ENCODE assay signal across 8 mouse cellular contexts in genomic region chr10:42057231-42057601, GRCm38 (mm10). TPM values are rescaled to one million over a fixed set of nuclear protein-coding genes. Genes with fewer than 3 reads are reported as not detected.
DNase-seq lines count a peak whose midpoint lies in the region; ATAC-seq lines count a peak whose summit lies in the region.

No protein-coding gene starts in this region.

- H3K4me3 ChIP-seq in intestine, embryonic 15.5 days (replicated peaks) = no peak overlapping the region
- no peak overlapping the region for H3K4me3 ChIP-seq in intestine, embryonic 16.5 days (ENCODE audit: low read length)
- H3K4me3 ChIP-seq in erythroblast, embryonic 14.5 days (replicated peaks) = peak overlapping the region; percentile 43
- peak overlapping the region; percentile 30 for H3K4me3 ChIP-seq in liver, embryonic 12.5 days

- no peaks in the 10 kb centered on the region for H3K27me3 ChIP-seq in intestine, embryonic 15.5 days (replicated peaks)
- H3K27me3 ChIP-seq in intestine, embryonic 16.5 days (replicated peaks; ENCODE audit: control insufficient read depth, insufficient read depth, low read length) = no peaks in the 10 kb centered on the region
- peaks cover 3% of the 10 kb centered on the region; the same call in 1 of the 2 replicates for H3K27me3 ChIP-seq in erythroblast, embryonic 14.5 days (ENCODE audit: control insufficient read depth)
- H3K27me3 ChIP-seq in liver, embryonic 12.5 days (replicated peaks) = no peaks in the 10 kb centered on the region

- no peak for ATAC-seq in intestine, embryonic 15.5 days
- no peak for ATAC-seq in intestine, embryonic 16.5 days
- ATAC-seq in liver, embryonic 12.5 days = peak; percentile 79

- H3K4me1 ChIP-seq in intestine, embryonic 15.5 days (replicated peaks) = 0 out of 2 replicates have a peak, but pooled peaks cover 4% of the 10 kb centered on the region
- H3K4me1 ChIP-seq in intestine, embryonic 16.5 days (ENCODE audit: control insufficient read depth, insufficient read depth, low read length) = no peaks in the 10 kb centered on the region
- H3K4me1 ChIP-seq in erythroblast, embryonic 14.5 days (ENCODE audit: control insufficient read depth) = peaks cover 39% of the 10 kb centered on the region
- H3K4me1 ChIP-seq in liver, embryonic 12.5 days = peaks cover 37% of the 10 kb centered on the region

- 46% methylated on average over 11 of the region's 11 CpGs for WGBS in intestine, embryonic 15.5 days
- 52% methylated on average over 11 of the region's 11 CpGs for WGBS in intestine, embryonic 16.5 days
- 6% methylated on average over 11 of the region's 11 CpGs for WGBS in liver, embryonic 12.5 days (ENCODE audit: insufficient replicate concordance)

- H3K36me3 ChIP-seq in intestine, embryonic 15.5 days = no peaks in the 10 kb centered on the region
- H3K36me3 ChIP-seq in intestine, embryonic 16.5 days (ENCODE audit: control insufficient read depth, insufficient read depth, low read length) = no peaks in the 10 kb centered on the region
- peaks cover 4% of the 10 kb centered on the region; the same call in 1 of the 2 replicates for H3K36me3 ChIP-seq in erythroblast, embryonic 14.5 days (ENCODE audit: control insufficient read depth)
- no peaks in the 10 kb centered on the region for H3K36me3 ChIP-seq in liver, embryonic 12.5 days

- H3K9ac ChIP-seq in intestine, embryonic 15.5 days = no peak overlapping the region
- H3K9ac ChIP-seq in intestine, embryonic 16.5 days (ENCODE audit: low read depth, low read length) = no peak overlapping the region
- H3K9ac ChIP-seq in liver, embryonic 12.5 days = peak overlapping the region; percentile 24

- peak overlapping the region; percentile 17; the same call in 1 of the 2 replicates for H3K4me2 ChIP-seq in intestine, embryonic 15.5 days (replicated peaks)
- no peak overlapping the region for H3K4me2 ChIP-seq in intestine, embryonic 16.5 days (ENCODE audit: low read depth, low read length)
- peak overlapping the region; percentile 66 for H3K4me2 ChIP-seq in liver, embryonic 12.5 days

- peak; percentile 44 to 56 for DNase-seq in spleen, postnatal 10 days (ENCODE audit: low spot score in 2 of 2)
- no peak for DNase-seq in urinary bladder, postnatal 4 days (ENCODE audit: low spot score in 2 of 2)
- no peak for DNase-seq in right cerebral cortex, postnatal 10 days (ENCODE audit: low spot score in 2 of 2)
- no peak for DNase-seq in urinary bladder, adult 2 months (ENCODE audit: low spot score)

- no peak overlapping the region for H3K27ac ChIP-seq in intestine, embryonic 15.5 days
- H3K27ac ChIP-seq in intestine, embryonic 16.5 days (ENCODE audit: low read length) = no peak overlapping the region
- H3K27ac ChIP-seq in liver, embryonic 12.5 days = peak overlapping the region; percentile 79

- no peaks in the 10 kb centered on the region for H3K9me3 ChIP-seq in intestine, embryonic 15.5 days
- H3K9me3 ChIP-seq in intestine, embryonic 16.5 days (ENCODE audit: control insufficient read depth, low read length) = no peaks in the 10 kb centered on the region
- peaks cover 5% of the 10 kb centered on the region for H3K9me3 ChIP-seq in erythroblast, embryonic 14.5 days (ENCODE audit: control insufficient read depth, low read length)
- no peaks in the 10 kb centered on the region for H3K9me3 ChIP-seq in liver, embryonic 12.5 days (replicated peaks)

RNA-seq across cellular contexts. Expression of gene Armc2, which starts 39.0 kb away (rescaled TPM):
- 1.3 and 2.1 TPM in 2 replicates for polyA plus RNA-seq in intestine, embryonic 15.5 days (2015; fragmentation: Nextera tagmentation; extraction: Ambion mirVana)
- 0.73 and 1.8 TPM in 2 replicates for polyA plus RNA-seq in intestine, embryonic 16.5 days (2015; fragmentation: Nextera tagmentation; extraction: Ambion mirVana)
- not detected in 2 replicates for polyA plus RNA-seq in erythroblast, embryonic 14.5 days (2012)
- 0.23 and 0.57 TPM in 2 replicates for polyA plus RNA-seq in liver, embryonic 12.5 days (2016; fragmentation: Nextera tagmentation; extraction: Ambion mirVana)
- 1.8 and 1.9 TPM in 2 replicates for polyA plus RNA-seq in urinary bladder, adult 2 months (2012; rRNA removed)

Comparison
In these comparisons a context has a peak if more than half of its experiments do, and no peak if none do; other contexts are left out.
1. H3K4me3 ChIP-seq: peak in erythroblast, embryonic 14.5 days (single experiment) and liver, embryonic 12.5 days (single experiment); none in intestine, embryonic 15.5 days (single experiment) and intestine, embryonic 16.5 days (single experiment).
2. DNase-seq: peak in spleen, postnatal 10 days (2 of 2); none in urinary bladder, postnatal 4 days (0 of 2), right cerebral cortex, postnatal 10 days (0 of 2) and urinary bladder, adult 2 months (single experiment).